Comparison of ENCODE assay signal across 20 mouse cellular contexts in genomic region chr14:47356622-47357021, GRCm38 (mm10). TPM values are rescaled to one million over a fixed set of nuclear protein-coding genes. Genes with fewer than 3 reads are reported as not detected.
A peak's percentile ranks its signal among the peaks of the same experiment; 100 is the strongest.
DNase-seq lines count a peak whose midpoint lies in the region; ATAC-seq and TF ChIP-seq lines count a peak whose summit lies in the region.
"Had no signal": no experiment of that assay in that cellular context is flagged by ENCODE, and none has a peak within 500 bp of the region (broad histone marks: within the 10 kb centered on the region; RNA-seq: fewer than 3 reads in every experiment).

No protein-coding gene starts in this region.

- H3K27me3 ChIP-seq in C2C12 (ENCODE audit: control insufficient read depth, insufficient read depth, insufficient read length): no peaks in the 10 kb centered on the region
- no peaks in the 10 kb centered on the region for H3K27me3 ChIP-seq in myocyte (ENCODE audit: control insufficient read depth, insufficient read depth, insufficient read length)
- H3K27me3 ChIP-seq in limb, embryonic 10.5 days (ENCODE audit: low read depth, poor library complexity, severe bottlenecking): no peaks in the 10 kb centered on the region
- H3K27me3 ChIP-seq: CH12.LX, Patski had no signal

- H3K4me1 ChIP-seq in limb, embryonic 10.5 days: no peaks in the 10 kb centered on the region

- H3K36me3 ChIP-seq in C2C12 (ENCODE audit: control insufficient read depth, insufficient read depth) (no peaks in the 10 kb centered on the region), myocyte (ENCODE audit: control insufficient read depth, insufficient read depth) (no peaks in the 10 kb centered on the region)
- H3K36me3 ChIP-seq in limb, embryonic 10.5 days: no peaks in the 10 kb centered on the region
- H3K36me3 ChIP-seq: G1E had no signal

- H3K79me2 ChIP-seq in C2C12 (ENCODE audit: control insufficient read depth, insufficient read depth): no peaks in the 10 kb centered on the region
- no peaks in the 10 kb centered on the region for H3K79me2 ChIP-seq in myocyte (ENCODE audit: control insufficient read depth, insufficient read depth)

- no peak for DNase-seq in limb, embryonic 10.5 days (ENCODE audit: low spot score)
- DNase-seq: adrenal gland, adult 2 months; adrenal gland, adult 8-10 months; adrenal gland, postnatal 10 days; adrenal gland, postnatal 14 days; adrenal gland, postnatal 25 days; adrenal gland, postnatal 36 days; B cell, adult 2 months; cerebellum, adult 11 months; cerebellum, adult 11-12 months; cerebellum, adult 18-20 months; cerebellum, adult 2 months had no signal

- H3K79me3 ChIP-seq in C2C12 (ENCODE audit: low read depth): no peaks in the 10 kb centered on the region

- TF ChIP-seq POLR2A in myocyte (IDR thresholded peaks at IDR 0.05; ENCODE audit: insufficient read length, low read depth): no peak

- peak overlapping the region; percentile 18 for H3K4me2 ChIP-seq in myocyte (ENCODE audit: low read depth)

- no peak for ATAC-seq in frontal cortex, adult (ENCODE audit: low TSS enrichment)
- ATAC-seq: activated CD4-positive, CD25-positive, alpha-beta regulatory T cell, adult 4 months; CD4-positive, CD25-positive, alpha-beta regulatory T cell, adult 4 months; Patski had no signal

- H3K27ac ChIP-seq in limb, embryonic 10.5 days: no peak overlapping the region

- no peaks in the 10 kb centered on the region for H3K9me3 ChIP-seq in limb, embryonic 10.5 days (replicated peaks)
- H3K9me3 ChIP-seq: G1E had no signal

- whole genome bisulfite sequencing in limb, embryonic 10.5 days: 90% methylated on average over 3 of the region's 3 CpGs

- H3K4me3 ChIP-seq in C2C12 (ENCODE audit: insufficient read depth, poor library complexity, severe bottlenecking) (no peak overlapping the region), myocyte (no peak overlapping the region)
- no peak overlapping the region for H3K4me3 ChIP-seq in limb, embryonic 10.5 days

- TF ChIP-seq CTCF in C2C12 (IDR thresholded peaks at IDR 0.05; ENCODE audit: control insufficient read depth, insufficient read depth, insufficient read length): no peak

- H3ac ChIP-seq in C2C12 (ENCODE audit: control insufficient read depth, insufficient read length, low read depth) (no peak overlapping the region), myocyte (ENCODE audit: control insufficient read depth, insufficient read length) (no peak overlapping the region)

TF ChIP-seq in C2C12, 6 proteins besides CTCF, POLR2A, EP300 and RAD21:
- TF ChIP-seq FOSL1 (IDR thresholded peaks at IDR 0.05; ENCODE audit: insufficient read depth, low read length, poor library complexity, severe bottlenecking) (peak; percentile 49), MYOG (IDR thresholded peaks at IDR 0.05; ENCODE audit: control insufficient read depth, extremely low read depth, insufficient read length) (no peak), MAX (IDR thresholded peaks at IDR 0.05) (no peak), CEBPB (IDR thresholded peaks at IDR 0.05; ENCODE audit: low read depth) (no peak), MYOD1 (IDR thresholded peaks at IDR 0.05; ENCODE audit: control insufficient read depth, insufficient read length, low read depth) (peak; percentile 100), USF1 (IDR thresholded peaks at IDR 0.05; ENCODE audit: low read depth) (no peak)

TF ChIP-seq in myocyte, 11 proteins besides CTCF, POLR2A, EP300 and RAD21:
- TF ChIP-seq TCF12 (IDR thresholded peaks at IDR 0.05; ENCODE audit: insufficient read depth, poor library complexity, severe bottlenecking): peak; percentile 99
- peak; percentile 61 to 100 (median 99) for TF ChIP-seq MYOD1 (IDR thresholded peaks at IDR 0.05; ENCODE audit: control insufficient read depth in 1 of 3, insufficient read length in 2 of 3, low read depth in 2 of 3)
- no peak for TF ChIP-seq USF1 (IDR thresholded peaks at IDR 0.05; ENCODE audit: low read depth)
- TF ChIP-seq MYOG (IDR thresholded peaks at IDR 0.05; ENCODE audit: control insufficient read depth in 1 of 3, insufficient read depth in 1 of 3, insufficient read length in 2 of 3, low read depth in 2 of 3): peak; percentile 36 to 97 (median 90)
- TF ChIP-seq TCF3 (IDR thresholded peaks at IDR 0.05; ENCODE audit: insufficient read length, low read depth): peak; percentile 99

RNA-seq across cellular contexts. Expression of gene Lgals3, which starts 10.9 kb away (rescaled TPM):
- 1,338 TPM for polyA plus RNA-seq in C2C12 (2012; fragmentation: generic; extraction: Trizol)
- polyA plus RNA-seq in myocyte (2012; fragmentation: generic; extraction: Trizol): 525 TPM
- 0.46 and 0.49 TPM in 2 replicates for polyA plus RNA-seq in limb, embryonic 10.5 days (2016; fragmentation: Nextera tagmentation; extraction: Ambion mirVana)

RNA-seq across cellular contexts. Expression of gene Mapk1ip1l, which starts 58.6 kb away (rescaled TPM):
- 42.8 TPM for polyA plus RNA-seq in C2C12 (2012; fragmentation: generic; extraction: Trizol)
- polyA plus RNA-seq in myocyte (2012; fragmentation: generic; extraction: Trizol): 22.9 TPM
- polyA plus RNA-seq in limb, embryonic 10.5 days (2016; fragmentation: Nextera tagmentation; extraction: Ambion mirVana): 136 and 141 TPM in 2 replicates

Comparison
In these comparisons a context has a peak if more than half of its experiments do, and no peak if none do; other contexts are left out.
1. RNA of gene Lgals3, which starts 10.9 kb away (polyA plus RNA-seq): 1,338 TPM in C2C12 (single experiment) and 525 TPM in myocyte (single experiment); 0.46 to 0.49 TPM in limb, embryonic 10.5 days; every median in the first group is over 100 times any median in the second.